Mouse (Mus musculus) bone marrow, adult 2 months (tissue): ENCODE data around the gene Ubap1.

Experiments used
- CTCF ChIP-seq: fragments of 200-500 bp; IDR thresholded peaks from 2 replicates; pipeline ENCODE4 v1.5.1; 2011; ENCODE audit warnings: low read length, control low read depth; ENCODE audit not compliant: control insufficient read depth, insufficient read depth
- POLR2A ChIP-seq: fragments of 200-500 bp; IDR thresholded peaks from 2 replicates; pipeline ENCODE4 v1.6.1; 2011; ENCODE audit warnings: low read depth, mild to moderate bottlenecking, control low read depth, low read length, borderline replicate concordance; ENCODE audit not compliant: control insufficient read depth

DNA sequence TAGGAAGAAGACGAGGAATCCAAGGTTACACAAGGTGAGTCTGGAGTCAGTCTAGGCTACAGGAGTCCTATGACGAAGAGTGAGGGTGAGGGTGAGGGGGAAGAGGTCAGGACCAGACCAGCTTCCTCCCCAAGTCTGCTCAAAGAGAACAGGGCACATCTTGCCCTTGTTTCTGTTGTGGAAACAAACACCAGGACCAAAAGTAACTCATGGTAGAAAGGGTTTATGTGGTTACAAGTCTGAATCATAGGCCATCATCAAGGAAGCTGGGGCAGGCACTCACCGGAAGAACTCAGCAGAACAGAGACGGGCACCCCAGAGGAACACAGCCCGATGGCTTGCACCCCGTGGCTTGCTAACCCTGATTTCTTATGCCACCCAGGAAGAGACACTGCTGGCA is 21.9 kb upstream of the Ubap1 start:
- TF ChIP-seq CTCF (no peak), POLR2A (no peak)
